Mouse (Mus musculus): ENCODE data around the gene Ptafr. TPM values are rescaled to one million over a fixed set of nuclear protein-coding genes. Genes with fewer than 3 reads are reported as not detected.
"Not testable (repeated sequence)": the region's sequence is repeated elsewhere in the genome, so short reads cannot be mapped to it uniquely, and the experiment has no call there.

The Ptafr gene
- total and polyA plus RNA-seq, 2 experiments from 2014 or later, result 0.38 TPM

DNA sequence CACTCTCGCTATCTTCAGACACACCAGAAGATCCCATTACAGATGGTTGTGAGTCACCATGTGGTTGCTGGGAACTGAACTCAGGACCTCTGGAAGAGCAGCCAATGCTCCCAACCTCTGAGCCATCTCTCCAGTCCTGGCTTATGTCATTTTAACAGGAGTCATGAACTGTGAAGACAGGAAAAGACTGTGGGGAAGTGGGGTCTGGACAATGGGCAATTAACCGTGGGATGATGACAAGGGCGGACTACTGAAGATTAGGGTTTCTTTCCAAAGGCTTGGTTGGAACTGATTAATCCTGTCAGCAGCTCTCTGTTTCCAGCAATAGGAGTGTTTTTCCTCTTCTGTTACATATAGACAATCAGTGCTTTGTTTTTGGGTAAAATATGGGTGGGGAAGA lies 35.9 kb downstream of the Ptafr start:
- Histone ChIP-seq H3K9ac (no peak overlapping the region), H3K4me3 (ENCODE audit: low read depth, low read length) (no peak overlapping the region), H3K9me3 (ENCODE audit: low read length) (no peaks in the 10 kb centered on the region), H3K27ac (ENCODE audit: low read depth, low read length) (no peak overlapping the region), H3K4me1 (ENCODE audit: insufficient read depth) (no peaks in the 10 kb centered on the region), H3K4me2 (ENCODE audit: low read depth) (no peak overlapping the region), H3K36me3 (ENCODE audit: insufficient read depth) (no peaks in the 10 kb centered on the region), H3K27me3 (ENCODE audit: insufficient read depth, low read length) (no peaks in the 10 kb centered on the region)
- ATAC-seq (no peak), DNase-seq (no peak)
- TF ChIP-seq CTCF (IDR thresholded peaks at IDR 0.05; ENCODE audit: low read depth), result no peak
- WGBS, result 80% methylated on average over 3 of the region's 3 CpGs

DNA sequence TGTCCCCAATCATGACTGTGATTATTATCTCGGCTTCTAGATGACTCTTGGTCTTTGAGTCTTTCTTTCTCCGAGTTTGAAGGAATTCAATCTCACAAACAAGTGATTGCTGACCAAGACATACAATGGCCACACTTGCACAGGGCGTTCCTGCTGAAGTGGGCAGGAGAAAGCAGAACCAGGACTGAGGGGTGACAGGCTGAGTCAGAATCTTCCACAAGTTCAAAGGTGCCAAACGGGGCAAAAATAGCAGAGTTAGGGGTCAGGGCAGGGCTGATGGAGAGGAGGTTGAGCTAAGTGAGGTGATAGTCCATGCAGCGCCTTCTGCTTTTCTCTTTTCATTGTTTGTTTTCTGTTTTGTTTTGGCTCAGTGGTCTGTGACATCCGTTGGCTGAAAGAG lies 36.6 kb downstream of the Ptafr start:
- Histone ChIP-seq H3K4me1 (ENCODE audit: insufficient read depth) (no peaks in the 10 kb centered on the region), H3K36me3 (ENCODE audit: insufficient read depth) (no peaks in the 10 kb centered on the region), H3K9me3 (ENCODE audit: low read length) (no peaks in the 10 kb centered on the region), H3K27me3 (ENCODE audit: insufficient read depth, low read length) (no peaks in the 10 kb centered on the region), H3K4me2 (ENCODE audit: low read depth) (no peak overlapping the region), H3K27ac (ENCODE audit: low read depth, low read length) (no peak overlapping the region), H3K9ac (no peak overlapping the region), H3K4me3 (ENCODE audit: low read depth, low read length) (no peak overlapping the region)
- 78% methylated on average over 6 of the region's 6 CpGs for WGBS
- DNase-seq, result no peak
- no peak for TF ChIP-seq CTCF (IDR thresholded peaks at IDR 0.05; ENCODE audit: low read depth)
- no peak for ATAC-seq

DNA sequence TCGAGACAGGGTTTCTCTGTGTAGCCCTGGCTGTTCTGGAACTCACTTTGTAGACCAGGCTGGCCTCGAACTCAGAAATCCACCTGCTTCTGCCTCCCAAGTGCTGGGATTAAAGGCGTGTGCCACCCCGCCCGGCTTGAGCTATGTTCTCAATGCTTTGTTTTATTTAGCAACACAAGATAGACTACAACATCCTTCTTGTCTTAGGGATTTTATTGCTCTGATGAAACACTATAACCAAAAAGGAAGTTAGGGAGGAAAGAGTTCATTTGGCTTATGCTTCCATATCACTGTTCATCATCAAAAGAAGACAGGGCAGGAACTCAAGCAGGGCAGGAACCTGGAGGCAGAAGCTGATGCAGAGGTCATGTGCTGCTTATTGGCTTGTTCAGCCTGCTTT lies 37.4 kb downstream of the Ptafr start:
- 93% methylated on average over 4 of the region's 5 CpGs for WGBS
- H3K9me3 ChIP-seq (ENCODE audit: low read length); ATAC-seq; H3K4me2 ChIP-seq (ENCODE audit: low read depth); H3K36me3 ChIP-seq (ENCODE audit: insufficient read depth); H3K4me3 ChIP-seq (ENCODE audit: low read depth, low read length); H3K4me1 ChIP-seq (ENCODE audit: insufficient read depth); H3K27me3 ChIP-seq (ENCODE audit: insufficient read depth, low read length); H3K9ac ChIP-seq; H3K27ac ChIP-seq (ENCODE audit: low read depth, low read length); DNase-seq: not testable (repeated sequence)

DNA sequence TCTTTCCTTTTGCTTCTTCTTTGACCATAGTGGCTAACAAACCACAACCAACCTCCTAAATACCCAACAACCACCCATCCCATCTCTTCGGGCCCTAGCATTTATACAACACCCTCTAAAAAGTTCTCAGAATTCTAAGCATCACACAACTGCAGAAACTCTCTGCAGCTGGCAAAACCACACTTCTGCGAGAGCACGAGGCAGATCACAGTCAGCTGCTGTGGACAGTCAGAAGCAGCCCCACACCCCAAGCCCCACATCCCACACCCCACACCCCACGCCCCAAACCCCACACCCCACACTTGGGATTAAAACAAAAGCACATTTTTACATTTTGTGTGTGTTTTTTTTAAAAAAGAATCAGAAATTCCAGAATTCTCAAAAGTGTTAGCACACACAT lies 39.6 kb downstream of the Ptafr start:
- Histone ChIP-seq H3K4me2 (ENCODE audit: low read depth) (no peak overlapping the region), H3K9ac (no peak overlapping the region), H3K9me3 (ENCODE audit: low read length) (no peaks in the 10 kb centered on the region), H3K27ac (ENCODE audit: low read depth, low read length) (no peak overlapping the region), H3K36me3 (ENCODE audit: insufficient read depth) (no peaks in the 10 kb centered on the region), H3K4me1 (ENCODE audit: insufficient read depth) (no peaks in the 10 kb centered on the region), H3K4me3 (ENCODE audit: low read depth, low read length) (no peak overlapping the region), H3K27me3 (ENCODE audit: insufficient read depth, low read length) (no peaks in the 10 kb centered on the region)
- 85% methylated on average over 4 of the region's 4 CpGs for WGBS
- DNase-seq, result no peak
- no peak for TF ChIP-seq CTCF (IDR thresholded peaks at IDR 0.05; ENCODE audit: low read depth)
- ATAC-seq, result no peak

DNA sequence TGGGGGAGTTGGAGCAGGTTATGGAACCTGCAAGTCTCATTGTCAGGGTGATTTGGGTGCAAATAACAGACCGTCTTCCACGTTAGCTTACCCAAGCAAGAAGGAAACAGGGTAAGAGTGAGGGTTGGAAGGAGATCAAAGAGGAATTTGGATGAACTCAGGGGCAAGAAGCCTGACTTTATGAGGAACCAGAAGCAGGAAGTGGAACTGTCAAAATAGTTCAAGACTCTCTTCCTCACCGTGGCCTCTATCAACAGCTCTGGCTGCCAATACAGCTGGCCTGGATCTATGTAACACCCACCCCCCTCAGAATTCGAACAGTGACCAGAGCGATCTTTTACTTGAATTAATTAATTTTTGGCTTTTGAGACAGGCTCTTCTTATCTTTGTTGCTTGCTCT lies 41.9 kb downstream of the Ptafr start:
- Histone ChIP-seq H3K4me3 (ENCODE audit: low read depth, low read length) (no peak overlapping the region), H3K4me1 (ENCODE audit: insufficient read depth) (no peaks in the 10 kb centered on the region), H3K9me3 (ENCODE audit: low read length) (no peaks in the 10 kb centered on the region), H3K36me3 (ENCODE audit: insufficient read depth) (no peaks in the 10 kb centered on the region), H3K27me3 (ENCODE audit: insufficient read depth, low read length) (no peaks in the 10 kb centered on the region), H3K4me2 (ENCODE audit: low read depth) (no peak overlapping the region), H3K27ac (ENCODE audit: low read depth, low read length) (no peak overlapping the region), H3K9ac (no peak overlapping the region)
- DNase-seq (no peak), ATAC-seq (no peak)
- TF ChIP-seq CTCF (IDR thresholded peaks at IDR 0.05; ENCODE audit: low read depth), result no peak
- 75% methylated on average over 5 of the region's 5 CpGs for WGBS

DNA sequence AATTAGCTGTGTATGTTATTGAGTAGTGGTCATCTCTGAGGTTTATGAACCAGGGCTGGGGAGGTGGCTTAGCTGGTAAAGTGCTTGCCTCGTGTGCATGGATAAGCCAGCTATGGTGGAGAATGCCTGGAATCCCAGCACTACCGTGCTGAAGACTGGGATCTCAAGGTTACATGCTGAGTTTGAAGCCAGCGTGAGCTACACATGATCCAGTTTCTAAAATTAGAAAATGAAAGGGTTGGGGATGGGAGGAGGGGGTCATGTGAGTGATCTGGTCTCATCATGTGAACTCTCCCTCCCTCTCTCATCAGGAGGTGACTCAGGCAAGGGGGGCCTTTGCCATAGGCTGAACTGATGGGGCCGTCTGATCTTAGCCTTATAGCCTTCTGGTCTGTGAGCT lies 44.3 kb downstream of the Ptafr start:
- Histone ChIP-seq H3K9ac (no peak overlapping the region), H3K27me3 (ENCODE audit: insufficient read depth, low read length) (no peaks in the 10 kb centered on the region), H3K4me2 (ENCODE audit: low read depth) (no peak overlapping the region), H3K36me3 (ENCODE audit: insufficient read depth) (no peaks in the 10 kb centered on the region), H3K9me3 (ENCODE audit: low read length) (no peaks in the 10 kb centered on the region), H3K4me3 (ENCODE audit: low read depth, low read length) (no peak overlapping the region), H3K4me1 (ENCODE audit: insufficient read depth) (no peaks in the 10 kb centered on the region), H3K27ac (ENCODE audit: low read depth, low read length) (no peak overlapping the region)
- WGBS, result 60% methylated on average over 4 of the region's 4 CpGs
- no peak for DNase-seq
- no peak for TF ChIP-seq CTCF (IDR thresholded peaks at IDR 0.05; ENCODE audit: low read depth)
- ATAC-seq, result no peak

DNA sequence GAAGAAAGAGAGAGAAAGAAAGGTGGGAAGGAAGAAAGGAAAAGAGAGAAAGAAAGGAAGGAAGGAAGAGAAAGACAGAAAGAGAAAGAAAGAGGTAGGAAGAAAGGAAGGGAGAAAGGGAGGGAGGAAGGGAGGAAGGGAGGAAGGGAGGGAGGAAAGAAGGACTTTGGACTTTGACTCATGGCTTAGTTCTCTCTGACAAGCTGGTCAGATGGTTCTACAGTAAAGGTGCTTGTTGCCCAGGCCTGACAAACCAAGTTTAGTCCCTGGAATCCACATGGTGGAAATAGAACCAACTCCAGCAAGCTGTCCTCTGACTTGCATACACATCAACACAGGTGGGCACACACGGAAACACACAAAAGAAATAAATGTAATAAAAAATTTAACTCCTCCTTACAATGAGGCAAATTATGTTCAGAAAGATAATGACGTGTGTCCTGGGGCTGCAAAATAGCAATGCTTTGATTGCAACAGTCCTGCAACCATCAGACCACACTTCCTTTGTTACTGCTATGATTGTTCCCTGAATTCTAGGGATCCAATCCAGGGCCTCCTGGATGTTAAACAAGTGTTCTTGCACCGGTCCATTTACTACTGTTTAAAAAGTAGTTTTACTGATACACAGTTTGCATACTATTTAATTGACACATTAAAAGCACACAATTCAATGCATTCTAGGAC lies 46.6 kb downstream of the Ptafr start:
- H3K27me3 ChIP-seq (ENCODE audit: insufficient read depth, low read length), result no peaks in the 10 kb centered on the region
- H3K36me3 ChIP-seq (ENCODE audit: insufficient read depth), result no peaks in the 10 kb centered on the region
- 79% methylated on average over 3 of the region's 3 CpGs for WGBS
- H3K4me1 ChIP-seq (ENCODE audit: insufficient read depth), result no peaks in the 10 kb centered on the region
- no peaks in the 10 kb centered on the region for H3K9me3 ChIP-seq (ENCODE audit: low read length)
- H3K4me3 ChIP-seq (ENCODE audit: low read depth, low read length), result no peak overlapping the region
- H3K9ac ChIP-seq, result no peak overlapping the region
- H3K27ac ChIP-seq (ENCODE audit: low read depth, low read length), result no peak overlapping the region
- no peak for TF ChIP-seq CTCF (IDR thresholded peaks at IDR 0.05; ENCODE audit: low read depth)
- DNase-seq (no peak), ATAC-seq (no peak)
- H3K4me2 ChIP-seq (ENCODE audit: low read depth), result no peak overlapping the region
